Mouse (Mus musculus) forebrain, embryonic 13.5 days (tissue): ENCODE data around the gene Zfp61. TPM values are rescaled to one million over a fixed set of nuclear protein-coding genes. Genes with fewer than 3 reads are reported as not detected.
"Not testable (repeated sequence)": the region's sequence is repeated elsewhere in the genome, so short reads cannot be mapped to it uniquely, and the experiment has no call there.

Source experiments
- ATAC-seq: fragments of 200-750 bp; cut with Nextera tagmentation; 2 replicates; pipeline ENCODE4 v1.8.0; 2017
- H3K27ac ChIP-seq: fragments of 300-500 bp; sonication (generic); 2 replicates; pipeline ENCODE4 v1.5.1; 2015; ENCODE audit warnings: inconsistent platforms, mild to moderate bottlenecking, moderate library complexity
- H3K27me3 ChIP-seq: fragments of 300-500 bp; sonication (generic); 2 replicates; pipeline ENCODE4 v1.6.1; 2015; ENCODE audit warnings: mild to moderate bottlenecking, inconsistent platforms
- H3K36me3 ChIP-seq: fragments of 300-500 bp; sonication (generic); 2 replicates; pipeline ENCODE4 v1.6.1; 2015; ENCODE audit warnings: mild to moderate bottlenecking, inconsistent platforms; ENCODE audit not compliant: poor library complexity, severe bottlenecking
- H3K4me1 ChIP-seq: fragments of 300-500 bp; sonication (generic); 2 replicates; pipeline ENCODE4 v1.6.1; 2015; ENCODE audit warnings: inconsistent platforms
- H3K4me2 ChIP-seq: fragments of 300-500 bp; sonication (generic); 2 replicates; pipeline ENCODE4 v1.6.1; 2015; ENCODE audit warnings: inconsistent platforms, mild to moderate bottlenecking, moderate library complexity
- H3K4me3 ChIP-seq: fragments of 300-500 bp; sonication (generic); 2 replicates; pipeline ENCODE4 v1.5.1; 2015; ENCODE audit warnings: mild to moderate bottlenecking, inconsistent platforms
- H3K9ac ChIP-seq: fragments of 300-500 bp; sonication (generic); 2 replicates; pipeline ENCODE4 v1.6.1; 2015; ENCODE audit warnings: mild to moderate bottlenecking, inconsistent platforms
- H3K9me3 ChIP-seq: fragments of 300-500 bp; sonication (generic); replicated peaks from 2 replicates; pipeline ENCODE4 v1.6.1; 2016; ENCODE audit warnings: inconsistent platforms
- WGBS: fragments of 180-500 bp; shearing (Covaris S2); methylation state at CpG from one replicate; pipeline ENCODE4 v1.1.7; 2015; 5-methylcytosine and 5-hydroxymethylcytosine counted together
- polyA plus RNA-seq: library from polyadenylated mRNA; unstranded; fragments of >200 nt; fragmentation: Nextera tagmentation; extraction: Ambion mirVana; gene quantifications from 2 replicates; pipeline ENCODE4 v1.2.1, GENCODE M21; 2015

The Zfp61 gene
- polyA plus RNA-seq, 1 experiment from 2014 or later = 44.0 TPM

DNA sequence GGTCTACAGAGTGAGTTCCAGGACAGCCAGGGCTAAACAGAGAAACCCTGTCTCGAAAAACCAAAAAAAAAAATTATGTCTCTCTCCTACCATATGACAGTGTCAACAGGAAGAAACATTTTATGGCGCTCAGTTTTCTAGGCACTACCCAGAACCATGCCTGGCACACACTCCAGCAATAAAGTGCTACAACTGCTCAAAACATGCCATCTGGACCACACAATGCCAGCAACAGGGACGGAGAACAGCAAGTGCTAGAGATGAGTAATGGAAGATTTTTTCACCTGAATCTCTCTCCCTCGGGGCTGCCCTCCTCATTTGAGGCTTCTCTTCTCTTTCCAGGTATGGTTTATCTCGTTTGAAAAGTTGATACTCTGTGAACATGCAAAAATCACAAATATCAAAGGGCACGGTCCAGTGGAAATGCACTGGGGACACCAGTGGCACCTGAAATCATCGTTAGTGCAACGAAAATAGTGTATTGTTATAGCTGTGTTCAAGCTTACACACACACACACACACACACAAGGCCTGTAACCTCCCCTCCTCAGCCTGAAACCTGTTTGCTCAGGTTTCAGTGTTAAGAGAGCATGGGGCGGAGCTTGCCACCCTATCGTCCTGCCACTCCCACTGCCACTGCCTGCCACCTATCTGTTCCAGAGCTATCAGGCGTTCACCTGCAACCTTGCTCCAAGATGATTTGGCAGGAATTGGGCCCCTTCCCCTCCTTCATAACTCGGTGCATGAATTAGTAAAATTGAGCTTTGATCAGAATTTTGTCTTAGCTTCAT is 7.8 kb downstream of the Zfp61 start:
- Histone ChIP-seq H3K9me3 (no peaks in the 10 kb centered on the region), H3K4me3 (no peak overlapping the region), H3K36me3 (peaks cover 90% of the 10 kb centered on the region), H3K4me1 (peaks cover 10% of the 10 kb centered on the region), H3K4me2 (no peak overlapping the region), H3K27me3 (no peaks in the 10 kb centered on the region), H3K9ac (no peak overlapping the region), H3K27ac (no peak overlapping the region)
- WGBS = 86% methylated on average over 12 of the region's 12 CpGs
- ATAC-seq = no peak

DNA sequence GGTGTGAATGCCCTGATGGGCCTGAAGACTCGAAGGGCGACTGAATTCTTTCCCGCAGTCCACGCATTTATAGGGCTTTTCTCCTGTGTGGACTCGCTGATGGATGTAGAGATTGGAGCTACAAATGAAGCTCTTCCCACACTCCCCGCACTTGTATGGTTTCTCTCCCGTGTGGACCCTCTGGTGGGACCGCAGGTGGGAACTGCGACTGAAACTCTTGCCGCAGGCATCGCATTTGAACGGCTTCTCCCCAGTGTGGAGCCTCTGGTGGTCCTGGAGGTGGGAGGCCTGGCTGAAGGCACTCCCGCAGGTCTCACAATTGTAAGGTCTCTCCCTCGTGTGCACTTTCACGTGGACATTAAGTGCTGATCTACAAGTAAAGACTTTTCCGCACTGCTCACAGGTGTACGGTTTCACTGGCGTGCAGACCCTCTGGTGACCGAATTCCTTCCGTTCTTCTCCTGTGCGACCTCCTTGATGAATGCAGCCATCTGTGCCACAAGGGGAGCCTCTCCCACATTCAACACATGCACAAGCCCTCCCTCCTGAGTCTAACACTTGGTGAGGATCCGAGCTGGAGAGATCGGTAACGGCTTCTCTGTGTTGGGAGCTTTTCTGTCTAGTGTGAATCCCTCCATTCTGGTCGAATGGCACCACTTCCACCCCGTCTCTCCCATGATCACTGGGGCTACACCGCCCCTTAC is 9.5 kb downstream of the Zfp61 start:
- WGBS = 90% methylated on average over 27 of the region's 27 CpGs

DNA sequence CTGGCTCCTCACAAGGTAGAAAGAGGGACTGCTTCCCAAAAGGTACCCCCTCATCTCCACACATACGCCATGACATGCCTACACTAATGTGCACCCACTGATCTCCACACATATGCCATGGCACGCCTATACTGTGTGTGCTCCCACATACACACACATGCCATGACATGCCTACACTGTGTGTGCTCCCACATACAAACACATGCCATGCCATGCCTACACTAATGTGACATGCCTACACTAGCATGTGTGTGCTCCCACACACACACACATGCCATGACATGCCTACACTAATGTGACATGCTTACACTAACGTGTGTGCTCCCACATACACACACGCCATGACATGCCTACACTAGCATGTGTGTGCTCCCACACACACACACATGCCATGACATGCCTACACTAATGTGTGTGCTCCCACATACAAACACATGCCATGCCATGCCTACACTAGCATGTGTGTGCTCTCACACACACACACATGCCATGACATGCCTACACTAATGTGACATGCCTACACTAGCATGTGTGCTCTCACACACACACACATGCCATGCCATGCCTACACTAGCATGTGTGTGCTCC is 10.8 kb downstream of the Zfp61 start:
- no peak overlapping the region for H3K9ac ChIP-seq
- H3K27ac ChIP-seq = no peak overlapping the region
- H3K4me3 ChIP-seq = no peak overlapping the region
- ATAC-seq = no peak
- no peaks in the 10 kb centered on the region for H3K9me3 ChIP-seq
- 92% methylated on average over 4 of the region's 4 CpGs for WGBS
- H3K4me1 ChIP-seq = no peaks in the 10 kb centered on the region
- H3K36me3 ChIP-seq = peaks cover 87% of the 10 kb centered on the region
- H3K4me2 ChIP-seq = no peak overlapping the region
- no peaks in the 10 kb centered on the region for H3K27me3 ChIP-seq

More for the DNA sequence above, 9.5 kb downstream of the Zfp61 start:
- H3K9ac ChIP-seq = no peak overlapping the region
- H3K27me3 ChIP-seq = no peaks in the 10 kb centered on the region
- ATAC-seq = no peak
- H3K4me1 ChIP-seq = no peaks in the 10 kb centered on the region
- H3K4me2 ChIP-seq = no peak overlapping the region
- no peak overlapping the region for H3K27ac ChIP-seq
- H3K4me3 ChIP-seq = no peak overlapping the region
- peaks cover 99% of the 10 kb centered on the region for H3K36me3 ChIP-seq
- H3K9me3 ChIP-seq = no peaks in the 10 kb centered on the region

DNA sequence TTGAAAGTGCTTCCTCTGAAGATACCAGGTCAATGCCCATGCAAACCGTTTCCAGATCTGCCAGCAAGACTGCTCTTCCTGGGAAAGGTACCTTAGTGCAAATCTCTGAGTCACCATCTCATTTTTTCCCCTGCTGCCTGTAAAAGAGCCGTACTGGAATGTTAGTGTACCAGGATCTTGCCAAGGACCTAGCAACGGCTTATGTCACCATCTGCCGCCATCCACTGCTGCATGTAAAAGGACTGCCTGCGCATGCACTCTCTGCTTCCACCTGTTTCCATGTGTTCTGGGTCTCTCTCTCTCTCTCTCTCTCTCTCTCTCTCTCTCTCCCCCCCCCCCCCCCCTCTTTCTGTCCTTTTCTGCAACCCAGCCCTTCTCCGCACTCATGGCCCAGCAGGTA is 12.5 kb downstream of the Zfp61 start:
- no peak for ATAC-seq

DNA sequence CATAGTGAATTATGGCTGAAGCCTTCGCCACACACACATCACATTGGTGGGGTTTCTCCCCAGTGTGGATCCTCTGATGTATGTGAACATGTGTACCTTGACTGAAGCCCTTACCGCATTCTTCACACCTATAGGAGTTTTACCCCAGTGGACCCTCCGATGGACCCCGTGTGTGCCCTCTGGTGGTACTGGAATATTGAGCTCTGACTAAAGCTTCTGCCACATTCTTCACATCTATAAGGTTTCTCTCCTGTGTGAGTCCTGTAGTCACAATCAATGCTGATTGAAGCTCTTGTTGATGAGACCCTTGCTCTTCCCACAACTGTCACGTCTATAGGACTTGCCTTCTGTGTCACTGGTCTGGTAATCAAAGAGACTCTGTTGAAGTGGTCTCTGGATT is 13.4 kb downstream of the Zfp61 start:
- 90% methylated on average over 5 of the region's 5 CpGs for WGBS
- H3K4me1 ChIP-seq = no peaks in the 10 kb centered on the region
- no peak for ATAC-seq
- no peak overlapping the region for H3K4me2 ChIP-seq
- no peak overlapping the region for H3K27ac ChIP-seq
- no peak overlapping the region for H3K9ac ChIP-seq
- H3K4me3 ChIP-seq = no peak overlapping the region
- no peaks in the 10 kb centered on the region for H3K9me3 ChIP-seq
- H3K36me3 ChIP-seq = peaks cover 61% of the 10 kb centered on the region
- no peaks in the 10 kb centered on the region for H3K27me3 ChIP-seq

More for the DNA sequence above, 12.5 kb downstream of the Zfp61 start:
- no peaks in the 10 kb centered on the region for H3K9me3 ChIP-seq
- no peak overlapping the region for H3K4me3 ChIP-seq
- H3K9ac ChIP-seq = no peak overlapping the region
- H3K27ac ChIP-seq = no peak overlapping the region
- WGBS = 90% methylated on average over 6 of the region's 6 CpGs
- no peaks in the 10 kb centered on the region for H3K4me1 ChIP-seq
- no peaks in the 10 kb centered on the region for H3K27me3 ChIP-seq
- H3K4me2 ChIP-seq = no peak overlapping the region
- H3K36me3 ChIP-seq = peaks cover 70% of the 10 kb centered on the region

DNA sequence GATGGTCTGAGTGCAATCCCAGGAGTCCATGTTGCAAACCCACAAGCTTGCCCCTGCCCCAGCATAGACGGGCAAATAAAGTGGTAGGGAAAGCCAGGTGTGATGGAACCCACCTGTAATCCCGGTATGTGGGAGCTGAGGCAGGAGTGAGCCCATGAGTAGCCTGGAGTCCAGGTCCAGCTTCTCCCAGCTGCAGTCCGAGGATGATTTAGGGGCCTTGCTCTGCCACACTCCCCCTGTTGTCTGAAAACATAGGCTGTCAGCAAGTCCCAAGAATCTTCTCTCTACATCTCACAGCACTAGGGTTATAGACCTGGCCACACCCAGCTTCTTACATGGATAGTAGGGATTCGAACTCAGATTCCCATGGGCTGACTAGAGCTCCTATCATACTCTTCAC is 14.1 kb downstream of the Zfp61 start:
- Histone ChIP-seq H3K4me3 (no peak overlapping the region), H3K27me3 (no peaks in the 10 kb centered on the region), H3K9me3 (no peaks in the 10 kb centered on the region), H3K36me3 (peaks cover 54% of the 10 kb centered on the region), H3K9ac (no peak overlapping the region), H3K27ac (no peak overlapping the region), H3K4me2 (no peak overlapping the region), H3K4me1 (no peaks in the 10 kb centered on the region)
- 89% methylated on average over 4 of the region's 4 CpGs for WGBS
- ATAC-seq = no peak

DNA sequence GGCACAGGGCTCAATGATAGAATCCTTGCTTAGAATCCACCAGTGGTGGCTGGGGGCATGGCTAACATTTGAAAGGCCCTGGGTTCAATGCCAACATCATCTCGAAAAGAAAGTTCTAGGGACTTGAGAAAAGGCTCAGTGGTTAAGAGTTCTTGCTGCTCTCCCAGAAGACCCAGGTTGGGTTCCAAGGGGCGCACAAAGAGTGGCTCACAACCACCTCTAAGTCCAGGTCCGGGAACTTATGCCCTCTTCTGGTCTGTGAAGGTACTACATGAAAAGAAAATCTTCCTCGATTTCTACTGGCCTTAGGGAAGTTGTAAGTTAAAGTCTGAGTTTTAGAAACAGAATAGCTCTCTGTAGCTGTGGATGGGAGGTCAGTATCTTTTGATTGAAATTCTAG is 14.9 kb downstream of the Zfp61 start:
- H3K9me3 ChIP-seq = no peaks in the 10 kb centered on the region
- no peaks in the 10 kb centered on the region for H3K27me3 ChIP-seq
- no peaks in the 10 kb centered on the region for H3K4me1 ChIP-seq
- WGBS = 44% methylated on average over 4 of the region's 4 CpGs
- ATAC-seq = no peak
- no peak overlapping the region for H3K9ac ChIP-seq
- no peak overlapping the region for H3K27ac ChIP-seq
- no peak overlapping the region for H3K4me2 ChIP-seq
- peaks cover 46% of the 10 kb centered on the region for H3K36me3 ChIP-seq
- no peak overlapping the region for H3K4me3 ChIP-seq

DNA sequence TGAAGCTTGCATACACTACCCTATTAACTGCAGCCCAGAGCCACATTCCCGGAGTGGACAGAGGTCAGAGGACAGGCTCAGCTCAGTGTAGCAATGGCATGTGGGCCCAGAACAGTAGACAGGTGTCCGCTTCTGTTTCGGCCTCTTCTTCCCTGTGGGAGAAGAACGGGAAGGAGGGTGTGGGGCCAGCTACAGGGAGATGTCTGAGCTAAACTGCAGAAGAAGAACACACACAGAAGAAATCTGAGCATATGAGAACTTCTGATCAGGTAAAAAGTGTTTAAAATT is 20.2 kb downstream of the Zfp61 start:
- Histone ChIP-seq H3K36me3 (peaks cover 15% of the 10 kb centered on the region), H3K9me3 (no peaks in the 10 kb centered on the region), H3K4me2 (no peak overlapping the region), H3K4me3 (no peak overlapping the region), H3K27ac (no peak overlapping the region), H3K4me1 (no peaks in the 10 kb centered on the region), H3K27me3 (no peaks in the 10 kb centered on the region), H3K9ac (no peak overlapping the region)
- no peak for ATAC-seq
- WGBS = 59% methylated on average over 4 of the region's 4 CpGs

DNA sequence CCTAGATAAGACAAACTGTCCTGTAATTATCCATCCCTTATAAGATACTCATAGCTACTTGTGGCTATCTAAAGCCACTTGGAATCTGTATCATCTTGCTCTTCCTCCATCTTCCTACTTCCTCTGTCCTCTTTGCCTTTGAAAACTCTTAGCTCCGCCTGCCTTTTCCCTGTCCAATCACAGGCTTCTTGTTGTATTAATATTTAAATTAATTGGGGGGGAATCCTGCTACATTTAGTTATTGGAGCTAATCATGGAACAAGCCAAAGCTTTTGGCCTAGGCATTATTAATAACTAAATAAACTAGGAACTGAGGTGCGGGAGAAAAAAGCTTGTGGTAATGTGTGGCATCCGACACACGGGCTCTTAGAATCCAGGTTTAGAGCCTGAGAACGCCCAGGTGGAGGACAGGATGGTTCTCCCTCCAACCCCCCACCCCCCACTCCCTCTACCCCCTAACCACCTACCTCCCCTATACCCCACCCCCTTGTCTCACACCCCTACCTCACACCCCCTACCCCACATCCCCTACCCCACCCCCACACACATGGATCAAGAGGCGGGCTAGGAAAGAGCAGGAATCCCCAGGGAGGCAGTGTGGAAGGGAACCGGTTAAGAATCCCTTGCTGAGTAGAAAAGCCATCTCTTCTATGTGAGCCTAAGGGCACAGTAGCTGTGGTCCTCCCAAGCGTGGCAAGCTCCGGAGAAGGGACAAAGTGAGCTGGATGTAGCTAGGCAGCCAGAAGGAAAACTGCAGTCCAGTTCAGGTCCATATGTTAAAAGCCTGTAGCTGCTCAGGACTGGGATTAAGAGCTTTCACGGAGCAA is 20.8 kb downstream of the Zfp61 start:
- no peaks in the 10 kb centered on the region for H3K4me1 ChIP-seq
- H3K27me3 ChIP-seq = no peaks in the 10 kb centered on the region
- no peak for ATAC-seq
- H3K27ac ChIP-seq = no peak overlapping the region
- no peak overlapping the region for H3K4me2 ChIP-seq
- H3K36me3 ChIP-seq = peaks cover 21% of the 10 kb centered on the region
- no peak overlapping the region for H3K4me3 ChIP-seq
- no peak overlapping the region for H3K9ac ChIP-seq
- H3K9me3 ChIP-seq = no peaks in the 10 kb centered on the region
- 53% methylated on average over 10 of the region's 10 CpGs for WGBS

DNA sequence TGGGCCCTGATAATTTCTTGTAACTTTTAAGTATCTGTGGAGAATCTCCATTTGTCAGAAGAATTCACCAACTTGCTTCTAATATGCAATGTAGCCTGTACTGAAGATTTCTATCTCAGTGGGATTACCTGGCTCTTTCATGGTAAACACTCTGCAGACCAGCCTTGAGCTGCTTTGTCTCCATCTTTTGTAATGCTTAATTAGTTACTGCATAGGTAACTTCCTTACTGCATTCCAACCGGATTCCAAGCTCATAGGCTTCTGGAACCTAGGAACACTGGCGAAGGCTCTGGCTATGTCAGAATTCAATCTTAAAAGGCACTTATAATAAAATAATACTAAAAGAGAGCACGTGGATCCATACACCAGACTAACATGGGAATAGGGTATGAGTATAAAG is 22.3 kb downstream of the Zfp61 start:
- H3K9ac ChIP-seq, H3K4me3 ChIP-seq, ATAC-seq, H3K4me1 ChIP-seq, H3K4me2 ChIP-seq, H3K9me3 ChIP-seq, H3K27me3 ChIP-seq, H3K27ac ChIP-seq: not testable (repeated sequence)
- peaks cover 36% of the 10 kb centered on the region for H3K36me3 ChIP-seq
- 82% methylated on average over 3 of the region's 3 CpGs for WGBS

DNA sequence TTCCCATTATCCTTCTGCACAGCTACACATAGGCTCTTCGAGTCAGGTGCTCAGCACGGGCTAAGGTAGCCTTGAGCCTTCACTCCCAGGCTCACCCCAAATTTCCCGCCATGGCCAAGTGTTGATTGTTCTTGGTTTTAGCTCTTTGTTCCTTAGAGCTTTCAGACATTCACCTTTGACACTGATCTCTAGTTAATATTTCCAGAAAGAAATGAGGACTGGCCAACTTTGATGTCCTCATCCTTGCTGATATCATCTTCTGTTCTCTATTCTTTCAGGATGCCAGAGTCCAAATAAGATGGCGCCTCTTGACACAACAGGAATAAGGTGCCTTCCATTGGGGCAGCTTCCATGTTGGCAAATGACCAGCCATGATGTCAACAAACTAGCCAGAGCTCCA is 26.6 kb downstream of the Zfp61 start:
- H3K27me3 ChIP-seq = no peaks in the 10 kb centered on the region
- peaks cover 6% of the 10 kb centered on the region for H3K4me1 ChIP-seq
- ATAC-seq = no peak
- H3K36me3 ChIP-seq = peaks cover 40% of the 10 kb centered on the region
- H3K27ac ChIP-seq = no peak overlapping the region
- no peaks in the 10 kb centered on the region for H3K9me3 ChIP-seq
- H3K9ac ChIP-seq = no peak overlapping the region
- no peak overlapping the region for H3K4me2 ChIP-seq
- no peak overlapping the region for H3K4me3 ChIP-seq
- WGBS = 96% methylated on average over 4 of the region's 4 CpGs

DNA sequence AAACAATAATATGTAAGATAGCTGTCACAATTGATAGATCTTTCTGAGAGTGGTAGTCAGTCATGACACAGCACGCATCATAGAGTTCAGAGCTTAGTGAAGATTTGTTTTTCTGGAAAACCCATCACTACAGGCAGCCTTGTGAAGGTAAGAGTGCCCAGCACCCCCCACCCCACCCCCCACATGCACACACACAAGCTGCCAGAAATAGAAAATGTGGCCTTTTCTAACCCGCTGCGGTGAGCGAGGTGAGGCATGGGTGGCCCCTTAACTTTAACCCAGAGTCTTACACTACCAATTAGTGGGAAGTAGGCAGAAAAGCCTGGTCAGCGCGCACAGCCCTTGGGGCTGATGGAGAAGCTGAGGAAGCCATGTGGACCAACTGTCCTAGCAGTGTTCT is 29.8 kb downstream of the Zfp61 start:
- no peak for ATAC-seq
- WGBS = 95% methylated on average over 6 of the region's 6 CpGs
- Histone ChIP-seq H3K9me3 (no peaks in the 10 kb centered on the region), H3K4me2 (no peak overlapping the region), H3K4me1 (peaks cover 11% of the 10 kb centered on the region), H3K36me3 (peaks cover 28% of the 10 kb centered on the region), H3K9ac (no peak overlapping the region), H3K4me3 (no peak overlapping the region), H3K27ac (no peak overlapping the region), H3K27me3 (no peaks in the 10 kb centered on the region)
